In the genomic region with DNA sequence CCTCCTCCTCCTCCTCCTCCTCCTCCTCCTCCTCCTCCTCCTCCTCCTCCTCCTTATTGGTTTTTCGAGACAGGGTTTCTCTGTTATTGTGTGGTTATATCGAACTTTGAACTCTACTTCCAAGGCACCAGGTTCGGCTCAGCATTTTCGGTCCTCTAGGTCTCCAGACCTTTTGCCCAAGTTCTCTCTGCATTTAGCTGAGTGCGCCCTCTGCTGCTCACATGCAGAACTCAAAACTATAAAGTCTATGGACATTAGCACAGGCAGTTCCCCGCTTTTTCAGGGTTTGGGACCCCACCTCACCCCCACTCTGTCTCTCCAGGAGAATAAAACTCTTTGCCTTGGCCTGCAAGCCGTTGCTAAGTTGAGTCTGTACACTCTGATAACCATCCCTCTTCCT, we compare ENCODE assay signal across 10 mouse cellular contexts. TPM values are rescaled to one million over a fixed set of nuclear protein-coding genes. Genes with fewer than 3 reads are reported as not detected.
A peak's percentile ranks its signal among the peaks of the same experiment; 100 is the strongest.
DNase-seq lines count a peak whose midpoint lies in the region; ATAC-seq and TF ChIP-seq lines count a peak whose summit lies in the region.
"Had no signal": no experiment of that assay in that cellular context is flagged by ENCODE, and none has a peak within 500 bp of the region (broad histone marks: within the 10 kb centered on the region; RNA-seq: fewer than 3 reads in every experiment).

No protein-coding gene starts in this region.

- no peak for ATAC-seq in hindbrain, embryonic 16.5 days
- peak; percentile 70 for ATAC-seq in monocyte, adult 5-6 weeks (replicated peaks; ENCODE audit: insufficient number of reproducible peaks, low FRiP score, low TSS enrichment, poor library complexity, severe bottlenecking)

- no peak overlapping the region for H3K9ac ChIP-seq in hindbrain, embryonic 16.5 days (ENCODE audit: low read depth, low read length)
- no peak overlapping the region for H3K9ac ChIP-seq in CH12.LX (ENCODE audit: insufficient read depth, low read depth)
- H3K9ac ChIP-seq: embryonic facial prominence, embryonic 15.5 days had no signal

- TF ChIP-seq CTCF in CH12.LX (conservative IDR thresholded peaks at IDR 0.05 in 1 of 2, IDR thresholded peaks at IDR 0.05 in 1 of 2; ENCODE audit: low read depth in 2 of 2, low read length in 2 of 2), result peak in 1 of 2 experiments; percentile 91; a peak in 3 of 4 replicates
- peak; percentile 76; the same call in 1 of the 2 replicates for TF ChIP-seq CTCF in brain, embryonic 14.5 days (IDR thresholded peaks at IDR 0.05; ENCODE audit: borderline replicate concordance, extremely low read depth, insufficient read depth, insufficient read length)

- 33% methylated on average over 6 of the region's 7 CpGs for WGBS in hindbrain, embryonic 10.5 days
- 34% methylated on average over 7 of the region's 7 CpGs for WGBS in hindbrain, embryonic 16.5 days

- no peak overlapping the region for H3K4me3 ChIP-seq in hindbrain, embryonic 10.5 days
- H3K4me3 ChIP-seq in hindbrain, embryonic 16.5 days (ENCODE audit: low read length), result no peak overlapping the region
- no peak overlapping the region for H3K4me3 ChIP-seq in CH12.LX (replicated peaks in 1 of 3; ENCODE audit: low read depth in 2 of 3, low read length in 2 of 3, poor library complexity in 1 of 3)
- H3K4me3 ChIP-seq: embryonic facial prominence, embryonic 15.5 days had no signal

- H3K36me3 ChIP-seq in hindbrain, embryonic 10.5 days, result no peaks in the 10 kb centered on the region
- no peaks in the 10 kb centered on the region for H3K36me3 ChIP-seq in hindbrain, embryonic 16.5 days (ENCODE audit: control insufficient read depth, insufficient read depth, low read length)
- no peaks in the 10 kb centered on the region for H3K36me3 ChIP-seq in CH12.LX (replicated peaks in 1 of 2; ENCODE audit: control insufficient read depth in 1 of 2, insufficient read depth in 1 of 2, low read length in 1 of 2)
- H3K36me3 ChIP-seq: embryonic facial prominence, embryonic 15.5 days had no signal

- peaks cover 8% of the 10 kb centered on the region for H3K27me3 ChIP-seq in hindbrain, embryonic 10.5 days (ENCODE audit: insufficient read depth, poor library complexity, severe bottlenecking)
- H3K27me3 ChIP-seq in hindbrain, embryonic 16.5 days (replicated peaks; ENCODE audit: control insufficient read depth, insufficient read depth, low read length), result no peaks in the 10 kb centered on the region
- H3K27me3 ChIP-seq in CH12.LX (replicated peaks), result peaks cover 60% of the 10 kb centered on the region
- H3K27me3 ChIP-seq: embryonic facial prominence, embryonic 15.5 days had no signal

- TF ChIP-seq RAD21 in CH12.LX (IDR thresholded peaks at IDR 0.05; ENCODE audit: low read depth, low read length), result peak; percentile 74

- TF ChIP-seq EP300 in CH12.LX (IDR thresholded peaks at IDR 0.05; ENCODE audit: low read length), result no peak

- no peaks in the 10 kb centered on the region; the same call in 1 of the 2 replicates for H3K4me1 ChIP-seq in hindbrain, embryonic 10.5 days (replicated peaks)
- H3K4me1 ChIP-seq in hindbrain, embryonic 16.5 days (ENCODE audit: control insufficient read depth, insufficient read depth, low read depth, low read length), result no peaks in the 10 kb centered on the region
- H3K4me1 ChIP-seq in CH12.LX (ENCODE audit: control insufficient read depth in 1 of 2, insufficient read depth in 2 of 2), result no peaks in the 10 kb centered on the region
- H3K4me1 ChIP-seq: embryonic facial prominence, embryonic 15.5 days had no signal

- DNase-seq in hindbrain, embryonic 10.5 days (ENCODE audit: low spot score), result peak; percentile 64
- peak; percentile 59 for DNase-seq in CH12.LX (ENCODE audit: extremely low read depth)
- DNase-seq in brain, embryonic 14.5 days (ENCODE audit: low read depth), result peak; percentile 72
- DNase-seq in gastrocnemius, adult 18-20 months (ENCODE audit: low spot score), result peak; percentile 70
- DNase-seq in layer of hippocampus, postnatal 10 days (ENCODE audit: low spot score in 2 of 2), result peak; percentile 77 to 79
- peak; percentile 83 for DNase-seq in thymus, postnatal 4 days

- H3K27ac ChIP-seq in hindbrain, embryonic 10.5 days, result no peak overlapping the region
- H3K27ac ChIP-seq in hindbrain, embryonic 16.5 days (ENCODE audit: low read depth, low read length), result no peak overlapping the region
- no peak overlapping the region for H3K27ac ChIP-seq in CH12.LX (ENCODE audit: insufficient read depth, low read depth)
- H3K27ac ChIP-seq: embryonic facial prominence, embryonic 15.5 days; macrophage had no signal

- no peak overlapping the region for H3K4me2 ChIP-seq in hindbrain, embryonic 16.5 days (ENCODE audit: low read length)
- no peak overlapping the region for H3K4me2 ChIP-seq in CH12.LX (ENCODE audit: insufficient read depth, low read depth, poor library complexity, severe bottlenecking)
- H3K4me2 ChIP-seq: embryonic facial prominence, embryonic 15.5 days had no signal

- no peaks in the 10 kb centered on the region for H3K79me2 ChIP-seq in CH12.LX (replicated peaks; ENCODE audit: control insufficient read depth, extremely low read depth, insufficient read depth, poor library complexity, severe bottlenecking)

- no peak for TF ChIP-seq POLR2A in CH12.LX (IDR thresholded peaks at IDR 0.05; ENCODE audit: low read depth, low read length)
- no peak for TF ChIP-seq POLR2A in brain, embryonic 14.5 days (IDR thresholded peaks at IDR 0.05; ENCODE audit: borderline replicate concordance, extremely low read depth, insufficient read depth, insufficient read length, poor library complexity, severe bottlenecking)

- dilution Hi-C loops in CH12.LX (cut with MboI; ENCODE audit: extremely low pct_ligation_motif_present, extremely low pct_unique_long_range_greater_than_20kb, low sequenced_read_pairs), result no loop called here

- in situ Hi-C loops in CH12.LX (cut with MboI; ENCODE audit: low pct_ligation_motif_present, low pct_unique_long_range_greater_than_20kb, low sequenced_read_pairs), result no loop called here

- H3K9me3 ChIP-seq in hindbrain, embryonic 10.5 days, result no peaks in the 10 kb centered on the region
- no peaks in the 10 kb centered on the region for H3K9me3 ChIP-seq in hindbrain, embryonic 16.5 days (ENCODE audit: control insufficient read depth, low read length)
- H3K9me3 ChIP-seq in CH12.LX (replicated peaks; ENCODE audit: low read length), result peaks cover 10% of the 10 kb centered on the region
- H3K9me3 ChIP-seq: embryonic facial prominence, embryonic 15.5 days had no signal

TF ChIP-seq in CH12.LX, 34 proteins besides CTCF, POLR2A, EP300 and RAD21 (continues in another document):
- TF ChIP-seq NRF1 (IDR thresholded peaks at IDR 0.05; ENCODE audit: low read depth, low read length) (no peak), ZC3H11A (IDR thresholded peaks at IDR 0.05; ENCODE audit: low read depth, low read length) (peak; percentile 30; the same call in 1 of the 2 replicates)

RNA-seq across cellular contexts. Expression of gene Rab11fip5, which starts 17.4 kb away (rescaled TPM):
- 3.9 and 5.8 TPM in 2 replicates for polyA plus RNA-seq in hindbrain, embryonic 10.5 days (2016; fragmentation: Nextera tagmentation; extraction: Ambion mirVana)
- 24.3 and 28.6 TPM in 2 replicates for polyA plus RNA-seq in hindbrain, embryonic 16.5 days (2015; fragmentation: Nextera tagmentation; extraction: Ambion mirVana)
- total RNA-seq in CH12.LX (2012; rRNA removed) (0.13 and 0.30 TPM in 2 replicates), CH12.LX (2014; rRNA removed) (0.11 and 0.13 TPM in 2 replicates)
- 0.17 TPM in 1 of 2 replicates, not detected in the other for polyA plus RNA-seq in CH12.LX (2012; ENCODE audit: insufficient read length, low read depth)
- polyA plus RNA-seq in brain, embryonic 14.5 days (2012; rRNA removed), result 14.8 and 23.1 TPM in 2 replicates
- total RNA-seq in gastrocnemius, adult 18-20 months (2021), result 10 to 100 TPM; 24.8 to 46.2 TPM
- total RNA-seq in layer of hippocampus, postnatal 10 days (2021), result 10 to 100 TPM; 50.3 to 52.9 TPM
- total RNA-seq in monocyte, adult 5-6 weeks (2017), result 1.6 to 3.0 TPM (median 1.6 TPM) in 3 replicates

RNA-seq across cellular contexts. Expression of gene Noto, which starts 31.9 kb away (rescaled TPM):
- polyA plus RNA-seq in hindbrain, embryonic 10.5 days (2016; fragmentation: Nextera tagmentation; extraction: Ambion mirVana), result not detected in 2 replicates
- polyA plus RNA-seq in hindbrain, embryonic 16.5 days (2015; fragmentation: Nextera tagmentation; extraction: Ambion mirVana), result not detected in 2 replicates
- total RNA-seq in CH12.LX (2012; rRNA removed) (not detected in 2 replicates), CH12.LX (2014; rRNA removed) (not detected in 2 replicates)
- not detected in 2 replicates for polyA plus RNA-seq in CH12.LX (2012; ENCODE audit: insufficient read length, low read depth)
- not detected in 2 replicates for polyA plus RNA-seq in brain, embryonic 14.5 days (2012; rRNA removed)
- total RNA-seq in gastrocnemius, adult 18-20 months (2021), result not detected
- total RNA-seq in layer of hippocampus, postnatal 10 days (2021), result not detected
- not detected in 3 replicates for total RNA-seq in monocyte, adult 5-6 weeks (2017)
- polyA plus RNA-seq: embryonic facial prominence, embryonic 15.5 days; macrophage had no signal

RNA-seq across cellular contexts. Expression of gene Smyd5, which starts 40.0 kb away (rescaled TPM):
- 69.3 and 82.0 TPM in 2 replicates for polyA plus RNA-seq in hindbrain, embryonic 10.5 days (2016; fragmentation: Nextera tagmentation; extraction: Ambion mirVana)
- 81.4 and 82.8 TPM in 2 replicates for polyA plus RNA-seq in hindbrain, embryonic 16.5 days (2015; fragmentation: Nextera tagmentation; extraction: Ambion mirVana)
- total RNA-seq in CH12.LX (2012; rRNA removed) (68.1 and 84.0 TPM in 2 replicates), CH12.LX (2014; rRNA removed) (75.5 and 77.5 TPM in 2 replicates)
- polyA plus RNA-seq in CH12.LX (2012; ENCODE audit: insufficient read length, low read depth), result 109 and 111 TPM in 2 replicates
- 65.3 and 67.0 TPM in 2 replicates for polyA plus RNA-seq in brain, embryonic 14.5 days (2012; rRNA removed)
- 1 to 10 TPM; 7.2 to 9.1 TPM for total RNA-seq in gastrocnemius, adult 18-20 months (2021)
- 10 to 100 TPM; 42.2 to 44.1 TPM for total RNA-seq in layer of hippocampus, postnatal 10 days (2021)
- total RNA-seq in monocyte, adult 5-6 weeks (2017), result 19.5 to 21.8 TPM (median 20.2 TPM) in 3 replicates

RNA-seq across cellular contexts. Expression of gene Sfxn5, which starts 58.6 kb away (rescaled TPM):
- 8.0 and 9.4 TPM in 2 replicates for polyA plus RNA-seq in hindbrain, embryonic 10.5 days (2016; fragmentation: Nextera tagmentation; extraction: Ambion mirVana)
- 49.1 and 61.3 TPM in 2 replicates for polyA plus RNA-seq in hindbrain, embryonic 16.5 days (2015; fragmentation: Nextera tagmentation; extraction: Ambion mirVana)
- total RNA-seq in CH12.LX (2012; rRNA removed) (0.55 and 0.63 TPM in 2 replicates), CH12.LX (2014; rRNA removed) (0.66 and 0.88 TPM in 2 replicates)
- 0.93 and 1.4 TPM in 2 replicates for polyA plus RNA-seq in CH12.LX (2012; ENCODE audit: insufficient read length, low read depth)
- 15.1 and 17.5 TPM in 2 replicates for polyA plus RNA-seq in brain, embryonic 14.5 days (2012; rRNA removed)
- total RNA-seq in gastrocnemius, adult 18-20 months (2021), result 1 to 10 TPM; 4.3 to 6.5 TPM
- total RNA-seq in layer of hippocampus, postnatal 10 days (2021), result 100 to 1,000 TPM; 141 to 142 TPM
- 3.7 to 7.3 TPM (median 4.6 TPM) in 3 replicates for total RNA-seq in monocyte, adult 5-6 weeks (2017)

RNA-seq across cellular contexts. Expression of gene Cct7, which starts 59.5 kb away (rescaled TPM):
- 641 and 745 TPM in 2 replicates for polyA plus RNA-seq in hindbrain, embryonic 10.5 days (2016; fragmentation: Nextera tagmentation; extraction: Ambion mirVana)
- polyA plus RNA-seq in hindbrain, embryonic 16.5 days (2015; fragmentation: Nextera tagmentation; extraction: Ambion mirVana), result 561 TPM in 2 replicates
- 484 and 566 TPM in 2 replicates for total RNA-seq in CH12.LX (2012; rRNA removed)
- 483 and 577 TPM in 2 replicates for total RNA-seq in CH12.LX (2014; rRNA removed)
- polyA plus RNA-seq in CH12.LX (2012; ENCODE audit: insufficient read length, low read depth), result 505 and 599 TPM in 2 replicates
- 313 and 319 TPM in 2 replicates for polyA plus RNA-seq in brain, embryonic 14.5 days (2012; rRNA removed)
- 100 to 1,000 TPM; 127 to 131 TPM for total RNA-seq in gastrocnemius, adult 18-20 months (2021)
- total RNA-seq in layer of hippocampus, postnatal 10 days (2021), result 100 to 1,000 TPM; 240 to 245 TPM
- 150 to 194 TPM (median 161 TPM) in 3 replicates for total RNA-seq in monocyte, adult 5-6 weeks (2017)
